Mouse (Mus musculus) hindbrain, embryonic 15.5 days (tissue): ENCODE data around the gene Mrpl37. TPM values are rescaled to one million over a fixed set of nuclear protein-coding genes. Genes with fewer than 3 reads are reported as not detected.

Source experiments
- ATAC-seq: fragments of 200-750 bp; cut with Nextera tagmentation; 2 replicates; pipeline ENCODE4 v1.8.0; 2017; ENCODE audit warnings: low read depth, moderate number of reproducible peaks, moderate TSS enrichment; ENCODE audit not compliant: low FRiP score
- H3K27ac ChIP-seq: fragments of 300-500 bp; sonication (generic); replicated peaks from 2 replicates; pipeline ENCODE4 v1.5.1; 2015; ENCODE audit warnings: mild to moderate bottlenecking, inconsistent platforms
- H3K27me3 ChIP-seq: fragments of 300-500 bp; sonication (generic); 2 replicates; pipeline ENCODE4 v1.6.1; 2015; ENCODE audit warnings: control low read depth, inconsistent platforms
- H3K36me3 ChIP-seq: fragments of 300-500 bp; sonication (generic); 2 replicates; pipeline ENCODE4 v1.6.1; 2015; ENCODE audit warnings: control low read depth, inconsistent platforms
- H3K4me1 ChIP-seq: fragments of 300-500 bp; sonication (generic); replicated peaks from 2 replicates; pipeline ENCODE4 v1.6.1; 2015; ENCODE audit warnings: control low read depth, inconsistent platforms
- H3K4me2 ChIP-seq: fragments of 300-500 bp; sonication (generic); 2 replicates; pipeline ENCODE4 v1.6.1; 2015; ENCODE audit warnings: moderate library complexity, mild to moderate bottlenecking, inconsistent platforms
- H3K4me3 ChIP-seq: fragments of 300-500 bp; sonication (generic); 2 replicates; pipeline ENCODE4 v1.5.1; 2015; ENCODE audit warnings: mild to moderate bottlenecking, inconsistent platforms
- H3K9ac ChIP-seq: fragments of 300-500 bp; sonication (generic); 2 replicates; pipeline ENCODE4 v1.6.1; 2015; ENCODE audit warnings: inconsistent platforms
- H3K9me3 ChIP-seq: fragments of 300-500 bp; sonication (generic); 2 replicates; pipeline ENCODE4 v1.6.1; 2016; ENCODE audit warnings: control low read depth, inconsistent platforms
- WGBS: fragments of 180-500 bp; shearing (Covaris S2); methylation state at CpG from one replicate; pipeline ENCODE4 v1.1.7; 2015; 5-methylcytosine and 5-hydroxymethylcytosine counted together
- polyA plus RNA-seq: library from polyadenylated mRNA; unstranded; fragments of >200 nt; fragmentation: Nextera tagmentation; extraction: Ambion mirVana; gene quantifications from 2 replicates; pipeline ENCODE4 v1.2.1, GENCODE M21; 2015

Mrpl37 gene
- polyA plus RNA-seq, 1 experiment from 2014 or later, result 85.2 TPM

DNA sequence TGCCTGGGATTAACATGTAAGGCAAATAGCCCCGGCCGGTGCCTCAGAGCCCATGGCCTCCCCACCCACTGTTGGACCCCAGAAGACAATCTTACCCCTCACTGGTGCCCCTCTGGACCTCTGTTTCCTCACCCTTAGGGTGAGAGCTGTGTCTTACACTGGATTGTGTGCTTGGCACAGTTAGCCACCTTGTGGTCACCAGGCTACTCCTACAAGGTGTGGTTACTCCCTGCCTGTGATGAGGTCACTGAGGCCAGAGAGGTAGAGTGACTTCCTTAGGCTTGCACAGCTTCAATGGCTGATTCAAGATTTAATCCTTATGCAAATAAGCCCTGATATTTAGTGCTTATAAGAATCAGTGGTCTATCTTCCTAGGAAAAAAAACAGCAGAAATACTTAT lies 29.7 kb downstream of the Mrpl37 start:
- H3K36me3 ChIP-seq, result peaks cover 41% of the 10 kb centered on the region

DNA sequence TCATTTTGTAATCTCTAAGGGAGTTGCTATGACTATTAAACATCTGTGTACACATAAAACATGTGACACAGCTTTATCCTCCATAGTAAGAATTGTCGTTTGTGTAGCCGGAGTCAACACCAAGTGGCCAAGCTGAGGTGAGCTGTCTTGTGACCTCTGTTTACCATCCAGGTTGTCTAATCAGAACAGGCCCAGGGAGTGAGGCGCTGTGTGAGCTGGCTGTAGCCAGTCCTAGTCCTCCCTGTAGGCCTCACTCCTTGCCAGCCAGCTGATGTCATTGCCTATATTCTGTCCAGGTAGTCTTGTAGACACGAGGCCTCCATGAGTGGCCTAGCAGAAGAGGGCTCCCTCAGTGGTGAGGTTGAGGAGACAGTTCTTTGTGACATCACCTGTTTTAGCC lies 31.0 kb downstream of the Mrpl37 start:
- ATAC-seq, result no peak
- H3K36me3 ChIP-seq, result peaks cover 46% of the 10 kb centered on the region
- no peak overlapping the region for H3K4me2 ChIP-seq
- no peak overlapping the region for H3K4me3 ChIP-seq
- no peaks in the 10 kb centered on the region for H3K9me3 ChIP-seq
- no peaks in the 10 kb centered on the region for H3K27me3 ChIP-seq
- H3K9ac ChIP-seq, result no peak overlapping the region
- peaks cover 12% of the 10 kb centered on the region for H3K4me1 ChIP-seq
- no peak overlapping the region for H3K27ac ChIP-seq
- 90% methylated on average over 4 of the region's 4 CpGs for WGBS

More for the DNA sequence above, 29.7 kb downstream of the Mrpl37 start:
- H3K4me3 ChIP-seq, result no peak overlapping the region
- no peak for ATAC-seq
- H3K4me1 ChIP-seq, result peaks cover 12% of the 10 kb centered on the region
- no peaks in the 10 kb centered on the region for H3K9me3 ChIP-seq
- H3K27me3 ChIP-seq, result no peaks in the 10 kb centered on the region
- 93% methylated on average over 2 of the region's 2 CpGs for whole genome bisulfite sequencing
- no peak overlapping the region for H3K9ac ChIP-seq
- no peak overlapping the region for H3K27ac ChIP-seq
- no peak overlapping the region for H3K4me2 ChIP-seq

DNA sequence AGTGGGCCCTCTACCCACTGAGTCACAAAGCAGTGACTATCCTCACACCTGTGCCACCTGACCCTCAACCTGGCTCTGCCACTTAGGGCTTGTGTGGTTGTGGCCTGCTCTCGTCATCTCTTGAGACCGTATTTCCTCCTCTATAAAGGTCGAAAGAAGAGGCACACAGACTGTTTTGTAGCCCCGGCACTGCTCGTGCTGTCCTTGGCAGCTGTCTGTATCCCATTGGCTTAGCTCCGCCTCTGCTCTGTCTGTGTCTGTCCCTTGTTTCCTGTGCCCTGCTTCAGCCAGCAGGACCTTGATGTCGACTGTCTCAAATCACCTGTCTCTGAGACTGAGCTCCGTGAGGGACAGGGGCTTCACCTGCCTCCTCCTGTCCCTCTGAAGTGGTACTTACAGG lies 40.2 kb downstream of the Mrpl37 start:
- no peak overlapping the region for H3K9ac ChIP-seq
- H3K4me2 ChIP-seq, result no peak overlapping the region
- H3K9me3 ChIP-seq, result no peaks in the 10 kb centered on the region
- peaks cover 11% of the 10 kb centered on the region for H3K36me3 ChIP-seq
- peaks cover 54% of the 10 kb centered on the region for H3K4me1 ChIP-seq
- H3K27me3 ChIP-seq, result no peaks in the 10 kb centered on the region
- H3K4me3 ChIP-seq, result no peak overlapping the region
- no peak overlapping the region for H3K27ac ChIP-seq
- no peak for ATAC-seq
- 62% methylated on average over 8 of the region's 8 CpGs for WGBS

DNA sequence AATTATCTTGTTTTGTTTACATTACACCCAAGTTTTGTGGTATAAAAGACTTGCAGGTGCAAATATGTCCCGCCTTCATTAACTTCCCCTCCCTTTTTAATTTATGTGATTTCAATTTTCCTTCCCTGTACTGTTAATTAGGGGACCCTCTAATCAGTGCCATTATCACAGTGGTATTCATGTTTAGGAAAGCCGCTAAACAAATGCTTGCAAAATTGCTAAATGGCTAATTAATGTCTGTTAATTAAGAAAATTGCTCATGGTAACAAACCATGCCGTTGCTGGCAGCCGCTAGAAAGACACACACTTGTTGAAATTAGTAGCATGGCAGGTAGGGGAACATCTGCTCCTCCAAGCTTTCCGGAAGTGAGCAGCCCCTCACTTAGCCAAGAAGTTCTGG lies 41.3 kb downstream of the Mrpl37 start:
- no peak overlapping the region for H3K4me3 ChIP-seq
- H3K9ac ChIP-seq, result no peak overlapping the region
- H3K27me3 ChIP-seq, result no peaks in the 10 kb centered on the region
- H3K36me3 ChIP-seq, result no peaks in the 10 kb centered on the region
- peaks cover 63% of the 10 kb centered on the region for H3K4me1 ChIP-seq
- no peak for ATAC-seq
- WGBS, result 51% methylated on average over 5 of the region's 5 CpGs
- no peaks in the 10 kb centered on the region for H3K9me3 ChIP-seq
- no peak overlapping the region for H3K27ac ChIP-seq
- no peak overlapping the region for H3K4me2 ChIP-seq

DNA sequence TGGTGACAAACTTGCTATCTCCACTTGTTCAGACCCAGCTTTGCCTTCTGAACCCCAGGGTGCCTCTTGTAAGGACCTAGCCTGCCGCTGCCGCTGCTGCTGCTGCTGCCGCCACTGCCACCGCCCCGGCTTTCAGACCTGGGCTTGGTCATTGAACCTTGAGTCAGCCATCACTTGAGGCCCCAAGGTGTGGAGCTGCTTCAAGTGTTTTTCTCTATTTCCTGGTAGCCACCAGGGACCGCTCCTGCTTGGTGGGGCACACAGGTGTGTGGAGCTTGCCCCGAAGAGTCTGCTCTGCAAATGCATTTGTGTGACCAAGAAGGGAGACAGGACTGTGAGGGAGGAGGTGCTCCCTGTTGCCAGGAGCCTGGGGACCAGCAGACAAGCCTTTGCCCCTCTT lies 41.8 kb downstream of the Mrpl37 start:
- no peak for ATAC-seq
- no peak overlapping the region for H3K9ac ChIP-seq
- no peaks in the 10 kb centered on the region for H3K9me3 ChIP-seq
- no peak overlapping the region for H3K27ac ChIP-seq
- H3K36me3 ChIP-seq, result no peaks in the 10 kb centered on the region
- WGBS, result 72% methylated on average over 7 of the region's 7 CpGs
- H3K4me1 ChIP-seq, result peaks cover 68% of the 10 kb centered on the region
- no peaks in the 10 kb centered on the region for H3K27me3 ChIP-seq
- no peak overlapping the region for H3K4me2 ChIP-seq
- H3K4me3 ChIP-seq, result no peak overlapping the region

DNA sequence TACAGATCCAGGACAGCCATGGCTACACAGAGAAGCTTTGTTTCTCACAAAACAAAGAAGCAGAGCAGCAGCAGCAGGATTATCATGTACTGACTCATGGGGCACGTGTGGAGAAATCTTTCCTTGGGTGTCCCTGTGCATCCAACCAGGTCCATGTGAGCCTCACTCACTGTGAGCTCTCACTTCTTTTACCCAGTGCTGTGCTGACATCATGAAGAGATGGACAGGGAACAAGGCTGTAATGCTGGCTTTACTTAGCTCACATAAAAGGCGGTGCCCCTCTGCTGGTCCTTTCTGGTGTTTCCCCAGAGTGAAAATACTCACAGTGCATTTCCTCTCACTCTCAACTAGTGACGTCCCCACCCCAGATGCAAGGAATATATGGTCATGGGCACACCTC lies 45.2 kb downstream of the Mrpl37 start:
- no peak overlapping the region; the same call in 1 of the 2 replicates for H3K27ac ChIP-seq
- H3K4me3 ChIP-seq, result no peak overlapping the region
- H3K9ac ChIP-seq, result no peak overlapping the region
- H3K27me3 ChIP-seq, result no peaks in the 10 kb centered on the region
- H3K36me3 ChIP-seq, result no peaks in the 10 kb centered on the region
- peaks cover 94% of the 10 kb centered on the region for H3K4me1 ChIP-seq
- no peak overlapping the region for H3K4me2 ChIP-seq
- H3K9me3 ChIP-seq, result no peaks in the 10 kb centered on the region
- 64% methylated on average over 3 of the region's 3 CpGs for WGBS
- ATAC-seq, result no peak

DNA sequence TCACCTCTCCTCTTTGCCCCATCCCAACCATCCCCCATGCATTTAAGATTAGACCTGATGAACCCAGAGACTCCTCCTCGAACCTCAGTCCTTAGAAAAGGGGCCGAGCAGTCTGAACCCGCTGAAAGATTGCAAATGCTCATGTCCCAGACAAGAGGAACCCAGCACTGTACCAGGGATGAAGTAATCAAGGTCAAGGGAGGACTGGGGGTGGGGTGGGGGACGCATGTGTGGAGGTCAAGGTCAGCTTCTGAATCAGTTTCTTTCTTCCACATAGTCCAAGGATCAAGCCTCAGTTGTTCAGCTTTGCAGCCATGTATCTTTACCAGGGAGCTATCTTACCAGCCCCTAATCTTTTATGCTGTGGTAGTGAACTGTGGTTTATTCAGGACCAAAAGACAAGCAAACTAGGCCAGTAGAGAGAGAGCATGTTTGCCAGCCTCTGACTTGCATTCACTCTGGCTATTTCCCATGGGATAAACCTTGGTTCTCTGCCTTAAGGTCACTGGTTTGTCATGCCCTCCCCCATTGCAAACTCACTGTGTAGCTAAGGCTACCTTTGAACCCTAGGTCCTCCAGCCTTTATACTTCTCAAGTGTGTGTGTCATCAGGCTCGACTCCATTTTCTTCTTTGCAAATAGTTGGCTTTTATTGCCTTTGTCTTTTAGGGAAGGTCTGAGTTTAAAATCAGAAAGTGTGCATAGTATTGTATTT lies 46.2 kb downstream of the Mrpl37 start:
- no peaks in the 10 kb centered on the region for H3K27me3 ChIP-seq
- no peak overlapping the region for H3K4me2 ChIP-seq
- H3K4me1 ChIP-seq, result peaks cover 96% of the 10 kb centered on the region
- no peaks in the 10 kb centered on the region for H3K9me3 ChIP-seq
- no peak for ATAC-seq
- WGBS, result 67% methylated on average over 5 of the region's 5 CpGs
- H3K27ac ChIP-seq, result no peak overlapping the region; the same call in 1 of the 2 replicates
- no peak overlapping the region for H3K9ac ChIP-seq
- no peak overlapping the region for H3K4me3 ChIP-seq
- H3K36me3 ChIP-seq, result no peaks in the 10 kb centered on the region

DNA sequence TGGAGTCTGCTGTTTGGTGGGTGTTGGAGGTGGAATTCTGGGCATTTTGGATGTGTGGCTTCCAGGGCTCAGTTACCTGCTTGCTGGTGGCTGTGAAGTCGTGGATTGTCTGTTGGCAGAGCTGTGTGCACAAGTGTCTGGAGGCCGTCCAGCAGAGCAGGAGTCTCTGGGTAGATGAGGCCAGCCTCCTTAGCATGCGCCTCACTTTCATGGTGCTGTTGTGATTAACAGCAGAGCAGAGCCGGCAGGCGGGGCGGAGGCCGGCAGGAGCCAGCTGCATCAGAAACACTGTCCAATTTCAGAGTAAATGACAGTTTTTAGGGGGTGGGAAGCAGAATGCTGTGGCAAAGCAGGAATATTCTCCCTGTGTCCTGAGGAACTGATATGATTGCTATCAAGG lies 47.6 kb downstream of the Mrpl37 start:
- H3K27me3 ChIP-seq, result no peaks in the 10 kb centered on the region
- peak overlapping the region; percentile 56 for H3K27ac ChIP-seq
- H3K4me1 ChIP-seq, result peaks cover 96% of the 10 kb centered on the region
- H3K9ac ChIP-seq, result no peak overlapping the region
- WGBS, result 10% methylated on average over 7 of the region's 7 CpGs
- H3K9me3 ChIP-seq, result no peaks in the 10 kb centered on the region
- H3K36me3 ChIP-seq, result no peaks in the 10 kb centered on the region
- ATAC-seq, result no peak
- no peak overlapping the region for H3K4me2 ChIP-seq
- no peak overlapping the region for H3K4me3 ChIP-seq

DNA sequence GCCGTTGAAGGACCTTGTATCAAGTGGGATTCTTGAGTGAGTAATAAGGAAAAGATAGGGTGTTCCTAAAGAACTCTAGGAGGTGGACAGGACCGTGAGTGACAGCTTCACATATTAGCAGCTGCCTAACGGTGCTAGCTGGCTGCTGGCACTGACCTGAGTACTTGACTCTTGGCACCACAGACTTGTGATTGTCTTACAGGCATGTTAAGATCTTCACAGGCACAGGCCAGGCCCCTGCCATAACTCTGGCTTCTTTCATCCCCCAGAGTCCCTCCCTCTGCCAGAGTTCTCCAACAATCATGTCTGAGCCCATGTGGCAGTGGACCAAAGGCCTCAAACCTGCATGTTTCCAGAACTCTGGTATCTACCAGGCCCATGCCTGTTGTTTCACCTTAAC lies 48.1 kb downstream of the Mrpl37 start:
- Histone ChIP-seq H3K4me2 (no peak overlapping the region), H3K27ac (peak overlapping the region; percentile 56; the same call in 1 of the 2 replicates), H3K27me3 (no peaks in the 10 kb centered on the region), H3K4me1 (peaks cover 98% of the 10 kb centered on the region), H3K4me3 (no peak overlapping the region), H3K36me3 (no peaks in the 10 kb centered on the region), H3K9me3 (no peaks in the 10 kb centered on the region), H3K9ac (no peak overlapping the region)
- 65% methylated on average over 3 of the region's 3 CpGs for WGBS
- no peak for ATAC-seq

DNA sequence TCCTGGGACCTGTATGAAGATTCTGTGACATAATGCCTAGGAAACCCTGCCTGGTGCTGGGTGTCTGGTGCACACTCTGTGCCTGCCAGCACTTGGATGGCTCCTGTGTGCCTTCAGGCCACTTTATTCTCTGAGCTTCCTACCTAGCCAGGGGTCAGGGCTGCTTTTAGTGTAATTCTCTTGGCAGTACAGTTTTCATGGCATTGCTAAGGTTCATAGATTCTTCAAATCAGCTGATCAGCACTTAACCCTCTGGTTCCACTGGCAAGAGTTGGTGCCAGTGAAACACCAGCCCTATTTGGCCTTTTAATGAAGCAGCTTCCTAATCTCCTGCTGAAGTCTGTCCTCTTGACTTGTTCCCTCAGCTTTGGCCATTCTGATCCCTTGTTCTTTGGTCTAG lies 49.4 kb downstream of the Mrpl37 start:
- Histone ChIP-seq H3K27ac (no peak overlapping the region; the same call in 1 of the 2 replicates), H3K27me3 (no peaks in the 10 kb centered on the region), H3K9ac (no peak overlapping the region), H3K4me1 (peaks cover 96% of the 10 kb centered on the region), H3K36me3 (no peaks in the 10 kb centered on the region), H3K9me3 (no peaks in the 10 kb centered on the region), H3K4me2 (no peak overlapping the region), H3K4me3 (no peak overlapping the region)
- ATAC-seq, result no peak

DNA sequence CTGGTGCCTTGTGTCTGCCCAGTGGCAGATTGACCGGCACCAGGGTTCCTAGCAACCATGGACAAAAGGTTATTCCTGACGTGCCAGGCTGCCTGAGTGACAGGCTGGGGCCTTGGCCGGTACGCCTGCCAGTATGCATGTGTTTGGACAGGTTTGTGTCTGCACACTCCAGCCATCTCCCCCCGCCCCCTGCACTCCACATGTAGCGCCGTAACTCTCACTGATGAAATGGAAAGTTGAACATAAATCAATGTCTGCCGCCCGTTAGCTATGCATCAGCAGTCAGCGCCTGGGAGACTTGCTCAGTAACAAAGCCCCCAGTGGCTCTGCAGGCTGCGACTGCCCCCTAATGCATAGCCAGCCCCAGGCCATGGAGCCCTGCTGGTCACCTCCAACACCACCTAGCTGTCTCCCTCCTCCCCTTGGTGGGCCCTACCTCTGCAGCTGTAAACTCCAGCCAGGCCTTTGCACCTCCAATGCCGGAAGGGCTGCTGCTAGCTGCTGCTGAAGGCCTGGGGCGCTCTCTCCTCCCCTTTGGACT lies 50.6 kb downstream of the Mrpl37 start:
- 16% methylated on average over 13 of the region's 13 CpGs for WGBS
- peak; percentile 68 for ATAC-seq
- H3K9me3 ChIP-seq, result no peaks in the 10 kb centered on the region
- H3K4me3 ChIP-seq, result no peak overlapping the region
- H3K27me3 ChIP-seq, result no peaks in the 10 kb centered on the region
- H3K36me3 ChIP-seq, result no peaks in the 10 kb centered on the region
- H3K9ac ChIP-seq, result no peak overlapping the region
- peaks cover 90% of the 10 kb centered on the region for H3K4me1 ChIP-seq
- H3K4me2 ChIP-seq, result no peak overlapping the region
- H3K27ac ChIP-seq, result peak overlapping the region; percentile 16

DNA sequence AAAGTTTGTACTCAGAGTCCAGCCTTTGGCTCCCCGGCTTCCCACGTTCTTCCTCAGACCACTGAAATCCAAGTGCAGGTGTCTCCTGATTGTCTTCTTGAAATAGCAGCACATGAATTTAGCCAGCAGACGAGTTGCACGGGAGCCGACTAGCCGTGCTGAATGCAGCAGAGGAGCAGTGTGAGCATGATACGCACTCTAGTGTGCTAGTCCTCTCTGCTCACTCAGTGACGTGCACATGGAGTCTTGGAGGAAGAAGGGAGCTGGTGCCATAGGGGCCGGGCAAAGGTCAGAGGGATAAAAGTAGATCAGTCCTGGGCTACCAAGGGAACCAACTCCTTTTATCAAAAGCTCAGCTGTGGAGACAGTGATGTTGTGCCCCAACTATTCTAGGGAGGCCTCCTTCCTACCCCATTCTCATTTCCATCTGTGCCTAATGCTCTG lies 52.8 kb downstream of the Mrpl37 start:
- no peak for ATAC-seq
- Histone ChIP-seq H3K9ac (no peak overlapping the region), H3K4me2 (no peak overlapping the region), H3K36me3 (no peaks in the 10 kb centered on the region), H3K27me3 (no peaks in the 10 kb centered on the region), H3K4me3 (no peak overlapping the region), H3K4me1 (peaks cover 68% of the 10 kb centered on the region), H3K27ac (no peak overlapping the region), H3K9me3 (no peaks in the 10 kb centered on the region)
- 80% methylated on average over 9 of the region's 9 CpGs for WGBS
